Mouse (Mus musculus) G1E-ER4 (cell line): ENCODE measurements around the gene B4gat1. TPM values are rescaled to one million over a fixed set of nuclear protein-coding genes. Genes with fewer than 3 reads are reported as not detected.

Experiments used
- GATA1 ChIP-seq: IDR thresholded peaks from one replicate; pipeline ENCODE4 v1.8.0; 2012; ENCODE audit warnings: low read length, inconsistent platforms
- polyA plus RNA-seq: library from polyadenylated mRNA; stranded (reverse); fragments of >175 nt; gene quantifications from 2 replicates; pipeline ENCODE4 v1.2.3, GENCODE M21; 2012

The B4gat1 gene
- polyA plus RNA-seq, 1 experiment, result 12.4 TPM

- no peak for TF ChIP-seq GATA1
These were observed 49.5 kb downstream of the B4gat1 start, which contains the start of gene Yif1a for GRCm38 (mm10) chr19:5087884-5088728. Yif1a (plus strand) TSS chr19:5088538.

GRCm38 (mm10) chr19:5089324-5089723 is 50.7 kb downstream of the B4gat1 start:
- no peak for TF ChIP-seq GATA1

Other genes starting within 250 kb of the B4gat1 start
- gene Rbm4, start 244.9 kb upstream of the B4gat1 start, polyA plus RNA-seq, result 1.8 and 15.4 TPM in 2 replicates
- 1.7 and 12.6 TPM in 2 replicates for gene Gm21992, start 227.2 kb upstream of the B4gat1 start, polyA plus RNA-seq
- 46.8 and 61.5 TPM in 2 replicates for gene Rbm14, start 227.2 kb upstream of the B4gat1 start, polyA plus RNA-seq
- gene Ccs, start 199.5 kb upstream of the B4gat1 start, polyA plus RNA-seq, result 56.4 and 100 TPM in 2 replicates
- 0.02 TPM in 1 of 2 replicates, not detected in the other for gene Ccdc87, start 199.5 kb upstream of the B4gat1 start, polyA plus RNA-seq
- not detected in 2 replicates for gene Ctsf, start 183.7 kb upstream of the B4gat1 start, polyA plus RNA-seq
- gene Actn3, start 160.9 kb upstream of the B4gat1 start, polyA plus RNA-seq, result 0.50 and 0.64 TPM in 2 replicates
- gene Zdhhc24, start 160.2 kb upstream of the B4gat1 start, polyA plus RNA-seq, result 2.4 and 3.2 TPM in 2 replicates
- gene Bbs1, start 132.2 kb upstream of the B4gat1 start, polyA plus RNA-seq, result 3.6 and 4.9 TPM in 2 replicates
- 72.5 and 78.7 TPM in 2 replicates for gene Dpp3, start 110.5 kb upstream of the B4gat1 start, polyA plus RNA-seq
- 0.09 and 0.31 TPM in 2 replicates for gene Peli3, start 95.7 kb upstream of the B4gat1 start, polyA plus RNA-seq
- gene Mrpl11, start 76.7 kb upstream of the B4gat1 start, polyA plus RNA-seq, result 79.7 and 109 TPM in 2 replicates
- gene Npas4, start 48.5 kb upstream of the B4gat1 start, polyA plus RNA-seq, result not detected in 2 replicates
- gene Slc29a2, start 15.0 kb upstream of the B4gat1 start, polyA plus RNA-seq, result 4.1 and 4.3 TPM in 2 replicates
- gene AC124502.3, start 65 bp downstream of the B4gat1 start, polyA plus RNA-seq, result 0.15 and 0.33 TPM in 2 replicates
- 61.3 and 101 TPM in 2 replicates for gene Brms1, start 2.5 kb downstream of the B4gat1 start, polyA plus RNA-seq
- 1.1 TPM in 2 replicates for gene Rin1, start 11.7 kb downstream of the B4gat1 start, polyA plus RNA-seq
- 0.90 and 0.95 TPM in 2 replicates for gene Cd248, start 29.3 kb downstream of the B4gat1 start, polyA plus RNA-seq
- not detected in 2 replicates for gene Tmem151a, start 46.7 kb downstream of the B4gat1 start, polyA plus RNA-seq
- 19.4 and 22.6 TPM in 2 replicates for gene Yif1a, start 49.7 kb downstream of the B4gat1 start, polyA plus RNA-seq
- gene Cnih2, start 59.7 kb downstream of the B4gat1 start, polyA plus RNA-seq, result 1.9 and 2.1 TPM in 2 replicates
- 249 and 315 TPM in 2 replicates for gene Rab1b, start 68.2 kb downstream of the B4gat1 start, polyA plus RNA-seq
- gene Klc2, start 79.7 kb downstream of the B4gat1 start, polyA plus RNA-seq, result 9.0 and 11.6 TPM in 2 replicates
- 47.4 and 54.1 TPM in 2 replicates for gene Pacs1, start 234.3 kb downstream of the B4gat1 start, polyA plus RNA-seq